Mouse (Mus musculus): ENCODE data around the gene 1700069L16Rik.

Gene 1700069L16Rik

GRCm38 (mm10) chr5:113724446-113724845, at the start of gene 1700069L16Rik:
Gene 1700069L16Rik (minus strand): TSS chr5:113724772.
- DNase-seq (ENCODE audit: low spot score in 2 of 2): peak; percentile 87 to 90

- peak; percentile 82 to 85 for DNase-seq (ENCODE audit: low spot score in 2 of 2)
These were observed 49.1 kb upstream of the 1700069L16Rik start for GRCm38 (mm10) chr5:113773664-113774063.

- no peak for DNase-seq (ENCODE audit: low spot score in 2 of 2)
These were observed 48.4 kb upstream of the 1700069L16Rik start for GRCm38 (mm10) chr5:113772905-113773519.

- peak; percentile 73 to 88 for DNase-seq (ENCODE audit: low spot score in 2 of 2)
These were observed 47.9 kb upstream of the 1700069L16Rik start, which contains the start of the genes Sart3 and Iscu for GRCm38 (mm10) chr5:113772450-113772895. Gene Sart3 (minus strand): TSS chr5:113772510. Gene Iscu (plus strand): TSS chr5:113772748.

GRCm38 (mm10) chr5:113771213-113772162, 46.9 kb upstream of the 1700069L16Rik start:
- DNase-seq (ENCODE audit: low spot score in 2 of 2): peak; percentile 80

- no peak for DNase-seq (ENCODE audit: low spot score in 2 of 2)
These were observed 44.2 kb upstream of the 1700069L16Rik start for GRCm38 (mm10) chr5:113768806-113769205.

GRCm38 (mm10) chr5:113765641-113766526, 41.3 kb upstream of the 1700069L16Rik start:
- no peak for DNase-seq (ENCODE audit: low spot score in 2 of 2)

- no peak for DNase-seq (ENCODE audit: low spot score in 2 of 2)
These were observed 39.9 kb upstream of the 1700069L16Rik start for GRCm38 (mm10) chr5:113764426-113764825.

- DNase-seq (ENCODE audit: low spot score in 2 of 2): no peak
These were observed 37.0 kb upstream of the 1700069L16Rik start for GRCm38 (mm10) chr5:113761585-113761984.

GRCm38 (mm10) chr5:113755347-113756030, 30.9 kb upstream of the 1700069L16Rik start:
- DNase-seq (ENCODE audit: low spot score in 2 of 2): no peak

GRCm38 (mm10) chr5:113751521-113752157, 27.1 kb upstream of the 1700069L16Rik start:
- DNase-seq (ENCODE audit: low spot score in 2 of 2): no peak

- no peak for DNase-seq (ENCODE audit: low spot score in 2 of 2)
These were observed 24.2 kb upstream of the 1700069L16Rik start for GRCm38 (mm10) chr5:113748556-113749331.

- DNase-seq (ENCODE audit: low spot score in 2 of 2): no peak
These were observed 23.1 kb upstream of the 1700069L16Rik start for GRCm38 (mm10) chr5:113747629-113748028.

- DNase-seq (ENCODE audit: low spot score in 2 of 2): no peak
These were observed 13.2 kb upstream of the 1700069L16Rik start for GRCm38 (mm10) chr5:113737607-113738237.

GRCm38 (mm10) chr5:113736522-113737164, 12.1 kb upstream of the 1700069L16Rik start:
- DNase-seq (ENCODE audit: low spot score in 2 of 2): no peak

GRCm38 (mm10) chr5:113736113-113736502, 11.5 kb upstream of the 1700069L16Rik start:
- no peak for DNase-seq (ENCODE audit: low spot score in 2 of 2)

GRCm38 (mm10) chr5:113735345-113736112, 11.0 kb upstream of the 1700069L16Rik start, which contains the start of gene Ficd:
Gene Ficd (plus strand): TSS chr5:113735803.
- peak; percentile 74 to 81 for DNase-seq (ENCODE audit: low spot score in 2 of 2)

- DNase-seq (ENCODE audit: low spot score in 2 of 2): no peak
These were observed 10.4 kb upstream of the 1700069L16Rik start for GRCm38 (mm10) chr5:113735023-113735344.

Data from frontal cortex, postnatal 25 days (tissue).